Mouse (Mus musculus) cerebellum, adult 11 months (tissue): ENCODE data around the gene Rhot2.

ENCODE experiments used
- DNase-seq: peaks from one replicate; pipeline ENCODE4 v3.0.0; 2022

Gene Rhot2

GRCm38 (mm10) chr17:25844396-25844901 lies at the start of gene Rhot2:
Gene Rhot2 (minus strand): TSS chr17:25844851.
- peak; percentile 90 for DNase-seq

GRCm38 (mm10) chr17:25893975-25894617 lies 49.4 kb upstream of the Rhot2 start:
- peak; percentile 75 for DNase-seq

GRCm38 (mm10) chr17:25888837-25889236 lies 44.2 kb upstream of the Rhot2 start:
- DNase-seq = no peak

- no peak for DNase-seq
Observed at GRCm38 (mm10) chr17:25887467-25887866, 42.8 kb upstream of the Rhot2 start.

GRCm38 (mm10) chr17:25886806-25887205 lies 42.2 kb upstream of the Rhot2 start:
- no peak for DNase-seq

- DNase-seq = no peak
Observed at GRCm38 (mm10) chr17:25885636-25886035, 41.0 kb upstream of the Rhot2 start.

GRCm38 (mm10) chr17:25883824-25884223 lies 39.2 kb upstream of the Rhot2 start:
- DNase-seq = no peak

- no peak for DNase-seq
Observed at GRCm38 (mm10) chr17:25883268-25883667, 38.6 kb upstream of the Rhot2 start.

- no peak for DNase-seq
Observed at GRCm38 (mm10) chr17:25882306-25882705, 37.7 kb upstream of the Rhot2 start.

GRCm38 (mm10) chr17:25881691-25882090 lies 37.0 kb upstream of the Rhot2 start:
- no peak for DNase-seq

- no peak for DNase-seq
Observed at GRCm38 (mm10) chr17:25880913-25881641, 36.4 kb upstream of the Rhot2 start.

GRCm38 (mm10) chr17:25880196-25880910 lies 35.7 kb upstream of the Rhot2 start, which contains the start of gene Wfikkn1:
Gene Wfikkn1 (minus strand): TSS chr17:25880858.
- DNase-seq = no peak

- DNase-seq = no peak
Observed at GRCm38 (mm10) chr17:25879750-25880149, 35.1 kb upstream of the Rhot2 start.

GRCm38 (mm10) chr17:25879261-25879660 lies 34.6 kb upstream of the Rhot2 start:
- DNase-seq = no peak

- no peak for DNase-seq
Observed at GRCm38 (mm10) chr17:25878611-25879180, 34.0 kb upstream of the Rhot2 start.

GRCm38 (mm10) chr17:25877741-25878610 lies 33.3 kb upstream of the Rhot2 start:
- no peak for DNase-seq

- no peak for DNase-seq
Observed at GRCm38 (mm10) chr17:25877025-25877424, 32.4 kb upstream of the Rhot2 start.

GRCm38 (mm10) chr17:25876347-25876915 lies 31.8 kb upstream of the Rhot2 start:
- no peak for DNase-seq

GRCm38 (mm10) chr17:25875171-25876136 lies 30.8 kb upstream of the Rhot2 start:
- DNase-seq = peak; percentile 86

- DNase-seq = peak; percentile 89
Observed at GRCm38 (mm10) chr17:25874721-25875170, 30.1 kb upstream of the Rhot2 start, which contains the start of gene Mettl26. Gene Mettl26 (plus strand): TSS chr17:25875074.
